Mouse (Mus musculus): Measurements from ENCODE around the gene Prickle4.

DNA sequence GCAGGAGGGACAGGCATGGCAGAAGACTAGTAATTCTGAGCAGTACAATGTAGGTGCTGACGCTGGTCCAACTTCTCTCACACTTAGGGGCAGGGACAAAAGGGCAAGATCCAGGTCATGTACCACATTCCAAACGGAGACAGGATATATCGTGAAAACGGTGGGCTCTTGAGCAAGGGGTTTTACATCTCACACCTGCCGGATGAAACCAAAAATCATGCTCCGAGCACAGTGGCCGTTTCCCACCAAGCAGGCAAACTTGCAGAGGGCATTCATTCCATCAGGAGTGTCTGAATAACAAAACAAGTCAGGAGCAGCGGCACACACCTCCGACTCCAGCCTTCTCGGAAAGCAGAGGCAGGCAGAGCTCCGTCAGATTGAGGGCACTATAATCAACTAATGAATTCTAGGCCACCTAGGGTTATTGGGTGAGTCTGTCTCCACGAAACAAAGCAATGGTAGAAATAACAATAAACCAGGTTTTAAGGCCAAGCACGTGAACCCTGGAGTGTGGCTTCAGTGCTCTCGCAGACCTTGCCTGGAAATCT, 41.1 kb upstream of the Prickle4 start:
- TF ChIP-seq POLR2A (IDR thresholded peaks at IDR 0.05; ENCODE audit: low read depth, low read length) = no peak
- no peak for TF ChIP-seq CTCF (conservative IDR thresholded peaks at IDR 0.05; ENCODE audit: insufficient read depth, insufficient read length, low read depth, low read length)

All from kidney, adult 2 months (tissue).